ENCODE assay signal across 11 mouse cellular contexts in genomic region chr9:102351721-102352120, GRCm38 (mm10). TPM values are rescaled to one million over a fixed set of nuclear protein-coding genes. Genes with fewer than 3 reads are reported as not detected.
DNase-seq lines count a peak whose midpoint lies in the region; ATAC-seq and TF ChIP-seq lines count a peak whose summit lies in the region.
"Had no signal": no experiment of that assay in that cellular context is flagged by ENCODE, and none has a peak within 500 bp of the region (broad histone marks: within the 10 kb centered on the region; RNA-seq: fewer than 3 reads in every experiment).

No protein-coding gene starts in this region.

- H3K4me1 ChIP-seq in hindbrain, postnatal 0 days (ENCODE audit: insufficient read depth, low read length), result peaks cover 5% of the 10 kb centered on the region; the same call in 1 of the 2 replicates

- ATAC-seq in hindbrain, postnatal 0 days, result no peak

- no peak for TF ChIP-seq CTCF in hindbrain, postnatal 0 days (IDR thresholded peaks at IDR 0.05; ENCODE audit: low read depth)

- H3K4me2 ChIP-seq in hindbrain, postnatal 0 days (ENCODE audit: low read depth, low read length), result peak overlapping the region; percentile 97
- H3K4me2 ChIP-seq: liver, embryonic 13.5 days had no signal

- peak overlapping the region; percentile 88 for H3K4me3 ChIP-seq in hindbrain, postnatal 0 days (ENCODE audit: low read length)
- H3K4me3 ChIP-seq: heart, adult 2 months; liver, embryonic 13.5 days had no signal

- no peaks in the 10 kb centered on the region for H3K9me3 ChIP-seq in hindbrain, postnatal 0 days (ENCODE audit: low read length)
- H3K9me3 ChIP-seq: liver, embryonic 13.5 days had no signal

- no peaks in the 10 kb centered on the region for H3K27me3 ChIP-seq in hindbrain, postnatal 0 days (ENCODE audit: insufficient read depth, low read length)

- intact Hi-C loops in heart, postnatal 14 days (cut with DNase I), result loop anchor here (2.0 to 10.0 kb wide), 2 partner anchors 85 to 1167 kb away; no protein-coding TSS in a partner anchor

- DNase-seq in heart, adult 11 months, result peak; percentile 85
- DNase-seq in heart, postnatal 14 days, result no peak
- peak; percentile 10 for DNase-seq in embryo, embryonic 9.5 days (ENCODE audit: extremely low spot score)
- peak; percentile 44 for DNase-seq in hindbrain, postnatal 0 days (ENCODE audit: low spot score)
- peak; percentile 23 for DNase-seq in neural tube, embryonic 10.5 days (ENCODE audit: extremely low spot score, low spot score)
- DNase-seq in MN1 (ENCODE audit: low spot score), result no peak
- DNase-seq in spleen, postnatal 4 days (ENCODE audit: low spot score in 2 of 2), result no peak
- DNase-seq in urinary bladder, adult 18-20 months (ENCODE audit: low spot score in 2 of 2), result no peak
- DNase-seq: adrenal gland, postnatal 36 days; liver, embryonic 13.5 days had no signal

- WGBS in hindbrain, postnatal 0 days, result 3% methylated on average over 10 of the region's 10 CpGs

- H3K27ac ChIP-seq in hindbrain, postnatal 0 days, result peak overlapping the region; percentile 36; the same call in 1 of the 2 replicates
- H3K27ac ChIP-seq: heart, adult 2 months; liver, embryonic 13.5 days had no signal

- no peaks in the 10 kb centered on the region for H3K36me3 ChIP-seq in hindbrain, postnatal 0 days (ENCODE audit: insufficient read depth, low read length)
- H3K36me3 ChIP-seq: liver, embryonic 13.5 days had no signal

- peak overlapping the region; percentile 78 for H3K9ac ChIP-seq in hindbrain, postnatal 0 days (replicated peaks; ENCODE audit: low read length)
- H3K9ac ChIP-seq: liver, embryonic 13.5 days had no signal

RNA-seq across cellular contexts. Expression of gene Ephb1, which starts 2.8 kb away (rescaled TPM):
- 10 to 100 TPM; 10.8 to 12.7 TPM for total RNA-seq in heart, postnatal 14 days (2021)
- 50.3 and 60.1 TPM in 2 replicates for total RNA-seq in hindbrain, postnatal 0 days (2014; rRNA removed)
- 34.7 and 39.6 TPM in 2 replicates for polyA plus RNA-seq in hindbrain, postnatal 0 days (2015; fragmentation: Nextera tagmentation; extraction: Ambion mirVana)

Comparison
In these comparisons a context has a peak if more than half of its experiments do, and no peak if none do; other contexts are left out.
1. DNase-seq: peak in heart, adult 11 months (single experiment), embryo, embryonic 9.5 days (single experiment), hindbrain, postnatal 0 days (single experiment) and neural tube, embryonic 10.5 days (single experiment); none in heart, postnatal 14 days (0 of 2), MN1 (single experiment), spleen, postnatal 4 days (0 of 2) and urinary bladder, adult 18-20 months (0 of 2).